In the genomic region with DNA sequence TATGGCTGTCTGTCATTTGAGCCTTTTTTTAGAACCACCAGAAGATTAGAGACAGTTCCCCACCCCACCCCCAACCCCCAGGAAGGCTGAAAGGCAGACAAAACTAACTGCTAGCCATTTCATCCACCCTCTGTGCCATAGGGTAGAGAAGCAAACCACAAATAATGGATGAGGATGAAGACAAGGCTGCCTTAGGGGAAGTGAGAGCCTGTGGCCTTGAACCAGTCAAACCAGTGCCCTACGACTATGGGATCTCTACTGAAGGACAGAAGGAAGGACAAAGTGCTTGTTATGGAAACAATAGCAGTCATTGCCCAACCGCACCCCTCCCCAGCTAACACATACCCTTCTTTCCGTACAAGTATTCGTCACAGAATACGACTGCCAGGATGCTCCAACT, we compare ENCODE assay signal across 15 mouse cellular contexts. TPM values are rescaled to one million over a fixed set of nuclear protein-coding genes. Genes with fewer than 3 reads are reported as not detected.
"Had no signal": no experiment of that assay in that cellular context is flagged by ENCODE, and none has a peak within 500 bp of the region (broad histone marks: within the 10 kb centered on the region; RNA-seq: fewer than 3 reads in every experiment).

No protein-coding gene starts in this region.

- H3K4me3 ChIP-seq: layer of hippocampus, adult 2 months; left cerebral cortex, adult 2 months; liver, embryonic 13.5 days; megakaryocyte, embryonic 14.5 days; midbrain, embryonic 10.5 days; midbrain, embryonic 13.5 days had no signal

- H3K27me3 ChIP-seq: midbrain, embryonic 13.5 days had no signal

- H3K9ac ChIP-seq: liver, embryonic 13.5 days; lung, embryonic 14.5 days; midbrain, embryonic 13.5 days had no signal

- H3K4me1 ChIP-seq: megakaryocyte, embryonic 14.5 days had no signal

- H3K27ac ChIP-seq: layer of hippocampus, adult 2 months; left cerebral cortex, adult 2 months; liver, embryonic 13.5 days; macrophage; midbrain, embryonic 10.5 days; midbrain, embryonic 13.5 days had no signal

- H3K36me3 ChIP-seq: liver, embryonic 13.5 days; midbrain, embryonic 10.5 days; midbrain, embryonic 13.5 days had no signal

- ATAC-seq: lung, postnatal 0 days; midbrain, embryonic 13.5 days had no signal

- DNase-seq: kidney, adult 11 months; kidney, adult 8-10 months; kidney, postnatal 25 days; layer of hippocampus, postnatal 36 days; liver, embryonic 13.5 days; lung, embryonic 14.5 days; thymus, adult 18-20 months; thymus, postnatal 36 days had no signal

- H3K4me2 ChIP-seq: liver, embryonic 13.5 days; lung, embryonic 14.5 days; midbrain, embryonic 13.5 days had no signal

- H3K9me3 ChIP-seq: liver, embryonic 13.5 days; midbrain, embryonic 10.5 days; midbrain, embryonic 13.5 days had no signal

RNA-seq across cellular contexts. Expression of gene Paqr9, which starts 9.8 kb away (rescaled TPM):
- polyA plus RNA-seq: lung, embryonic 14.5 days had no signal
